Mouse (Mus musculus): Measurements from ENCODE around the gene En2. TPM values are rescaled to one million over a fixed set of nuclear protein-coding genes. Genes with fewer than 3 reads are reported as not detected.

The En2 gene
- polyA plus RNA-seq, 1 experiment from 2014 or later: 0.55 TPM

- H3K4me3 ChIP-seq (ENCODE audit: low read length): no peak overlapping the region
These were observed 26.0 kb downstream of the En2 start for GRCm38 (mm10) chr5:28191201-28192098.

GRCm38 (mm10) chr5:28192099-28192454 lies 26.6 kb downstream of the En2 start:
- no peaks in the 10 kb centered on the region for H3K9me3 ChIP-seq (ENCODE audit: control insufficient read depth, low read length)
- H3K4me2 ChIP-seq (ENCODE audit: low read length): no peak overlapping the region
- WGBS: 17% methylated on average over 4 of the region's 4 CpGs
- no peak for ATAC-seq
- H3K4me3 ChIP-seq (ENCODE audit: low read length): no peak overlapping the region
- peaks cover 5% of the 10 kb centered on the region; the same call in 1 of the 2 replicates for H3K4me1 ChIP-seq (ENCODE audit: control insufficient read depth, insufficient read depth, low read depth, low read length)
- no peaks in the 10 kb centered on the region for H3K36me3 ChIP-seq (ENCODE audit: control insufficient read depth, insufficient read depth, low read length)
- H3K9ac ChIP-seq (ENCODE audit: low read depth, low read length): no peak overlapping the region; the same call in 1 of the 2 replicates
- no peak overlapping the region for H3K27ac ChIP-seq (ENCODE audit: low read depth, low read length)
- no peaks in the 10 kb centered on the region for H3K27me3 ChIP-seq (replicated peaks; ENCODE audit: control insufficient read depth, insufficient read depth, low read length)

More at GRCm38 (mm10) chr5:28191201-28192098, 26.0 kb downstream of the En2 start:
- Histone ChIP-seq H3K4me2 (ENCODE audit: low read length) (no peak overlapping the region), H3K9ac (ENCODE audit: low read depth, low read length) (no peak overlapping the region; the same call in 1 of the 2 replicates), H3K9me3 (ENCODE audit: control insufficient read depth, low read length) (no peaks in the 10 kb centered on the region), H3K36me3 (ENCODE audit: control insufficient read depth, insufficient read depth, low read length) (no peaks in the 10 kb centered on the region), H3K4me1 (ENCODE audit: control insufficient read depth, insufficient read depth, low read depth, low read length) (peaks cover 5% of the 10 kb centered on the region; the same call in 1 of the 2 replicates), H3K27ac (ENCODE audit: low read depth, low read length) (peak overlapping the region; percentile 16; the same call in 1 of the 2 replicates), H3K27me3 (replicated peaks; ENCODE audit: control insufficient read depth, insufficient read depth, low read length) (no peaks in the 10 kb centered on the region)
- WGBS: 17% methylated on average over 3 of the region's 3 CpGs
- ATAC-seq: peak; percentile 56

DNA sequence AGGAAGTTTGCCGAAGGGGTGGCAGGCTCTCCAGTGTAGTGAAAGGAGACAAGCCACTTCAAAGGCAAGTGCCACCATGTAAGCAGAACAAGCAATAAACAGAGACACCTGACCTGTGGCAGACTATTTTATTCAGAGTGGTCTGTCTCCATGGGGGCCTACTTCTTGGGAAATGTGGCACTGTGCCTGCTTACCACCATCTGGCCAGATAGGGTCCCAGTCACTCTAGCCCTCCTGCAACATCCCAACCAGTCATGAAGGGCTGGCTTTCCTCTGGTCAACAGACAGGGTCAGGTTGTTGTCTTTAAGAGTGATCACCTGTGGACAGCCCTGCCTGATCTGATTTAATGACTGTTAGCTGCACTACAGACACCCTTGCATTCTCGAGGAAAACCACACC lies 30.0 kb downstream of the En2 start:
- H3K36me3 ChIP-seq (ENCODE audit: control insufficient read depth, insufficient read depth, low read length): no peaks in the 10 kb centered on the region
- no peak for ATAC-seq
- H3K27me3 ChIP-seq (replicated peaks; ENCODE audit: control insufficient read depth, insufficient read depth, low read length): no peaks in the 10 kb centered on the region
- H3K9ac ChIP-seq (ENCODE audit: low read depth, low read length): no peak overlapping the region
- 63% methylated on average over 2 of the region's 2 CpGs for WGBS
- H3K4me3 ChIP-seq (ENCODE audit: low read length): no peak overlapping the region
- H3K4me2 ChIP-seq (ENCODE audit: low read length): no peak overlapping the region
- peaks cover 5% of the 10 kb centered on the region; the same call in 1 of the 2 replicates for H3K4me1 ChIP-seq (ENCODE audit: control insufficient read depth, insufficient read depth, low read depth, low read length)
- no peaks in the 10 kb centered on the region for H3K9me3 ChIP-seq (ENCODE audit: control insufficient read depth, low read length)
- no peak overlapping the region for H3K27ac ChIP-seq (ENCODE audit: low read depth, low read length)

DNA sequence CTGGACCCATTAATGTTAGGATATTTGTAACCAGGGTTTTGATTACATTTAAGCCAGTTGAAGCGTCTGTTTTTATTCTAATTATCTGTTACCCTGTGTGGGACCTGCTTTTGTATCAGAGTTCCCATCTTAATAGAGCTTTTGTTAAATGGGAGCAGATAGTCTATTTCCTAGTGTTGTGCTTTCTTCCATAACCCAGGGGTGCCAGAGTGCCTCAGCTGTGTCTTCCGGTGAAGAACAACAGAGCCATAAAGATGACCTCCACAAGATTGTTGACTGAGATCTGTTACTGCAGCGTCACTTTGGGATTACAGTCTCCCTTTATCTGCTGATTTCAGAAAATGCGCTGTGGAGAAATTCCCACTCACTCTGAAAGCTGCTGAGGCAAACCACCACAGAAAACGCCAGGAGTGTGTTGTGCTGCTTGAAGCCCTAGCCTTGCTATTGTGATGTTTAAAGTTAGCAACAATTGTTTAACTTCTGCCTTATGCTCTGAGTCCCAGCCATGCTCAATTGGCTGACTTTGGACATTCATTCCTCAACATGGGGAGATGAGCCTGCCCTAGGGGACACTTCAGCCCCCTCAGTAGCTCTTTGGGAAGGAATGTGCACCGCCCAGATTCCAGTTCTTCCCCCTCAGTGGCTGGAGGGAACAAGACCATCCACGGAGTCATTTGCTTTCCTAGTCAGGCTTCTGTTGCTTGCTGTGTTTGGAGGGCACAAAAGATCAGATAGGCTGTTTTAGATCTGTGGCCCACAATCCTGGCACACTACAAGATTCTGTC lies 33.8 kb downstream of the En2 start:
- Histone ChIP-seq H3K9me3 (ENCODE audit: control insufficient read depth, low read length) (no peaks in the 10 kb centered on the region), H3K9ac (ENCODE audit: low read depth, low read length) (no peak overlapping the region), H3K4me2 (ENCODE audit: low read length) (no peak overlapping the region), H3K36me3 (ENCODE audit: control insufficient read depth, insufficient read depth, low read length) (no peaks in the 10 kb centered on the region), H3K4me3 (ENCODE audit: low read length) (no peak overlapping the region), H3K27me3 (replicated peaks; ENCODE audit: control insufficient read depth, insufficient read depth, low read length) (no peaks in the 10 kb centered on the region), H3K27ac (ENCODE audit: low read depth, low read length) (no peak overlapping the region), H3K4me1 (ENCODE audit: control insufficient read depth, insufficient read depth, low read depth, low read length) (no peaks in the 10 kb centered on the region)
- WGBS: 38% methylated on average over 7 of the region's 7 CpGs
- no peak for ATAC-seq

DNA sequence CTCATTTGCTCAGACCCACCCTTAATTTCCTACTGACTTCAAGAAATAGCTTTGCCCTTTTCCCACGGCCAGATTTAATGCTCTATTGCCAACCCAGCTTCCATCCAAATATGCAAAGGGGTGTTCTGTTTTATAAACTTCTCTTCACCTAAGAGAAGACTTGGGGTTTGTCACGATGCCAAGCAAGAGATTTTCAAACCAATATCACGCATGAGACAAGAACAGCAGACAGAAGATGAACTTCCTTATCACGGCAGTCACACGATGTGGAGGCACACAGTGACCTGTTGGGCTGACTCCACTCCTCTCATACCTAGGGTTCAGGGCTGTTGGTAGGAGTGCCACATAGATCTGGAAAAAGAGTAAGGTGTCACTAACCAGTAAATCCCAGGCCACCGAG lies 37.6 kb downstream of the En2 start:
- Histone ChIP-seq H3K36me3 (ENCODE audit: control insufficient read depth, insufficient read depth, low read length) (no peaks in the 10 kb centered on the region), H3K27me3 (replicated peaks; ENCODE audit: control insufficient read depth, insufficient read depth, low read length) (peaks cover 6% of the 10 kb centered on the region; the same call in 1 of the 2 replicates), H3K9me3 (ENCODE audit: control insufficient read depth, low read length) (no peaks in the 10 kb centered on the region), H3K27ac (ENCODE audit: low read depth, low read length) (no peak overlapping the region), H3K4me2 (ENCODE audit: low read length) (no peak overlapping the region), H3K4me1 (ENCODE audit: control insufficient read depth, insufficient read depth, low read depth, low read length) (no peaks in the 10 kb centered on the region), H3K4me3 (ENCODE audit: low read length) (no peak overlapping the region), H3K9ac (ENCODE audit: low read depth, low read length) (no peak overlapping the region)
- ATAC-seq: no peak
- 76% methylated on average over 6 of the region's 6 CpGs for WGBS

- ATAC-seq: no peak
- Histone ChIP-seq H3K4me3 (ENCODE audit: low read length) (no peak overlapping the region), H3K4me2 (ENCODE audit: low read length) (no peak overlapping the region), H3K36me3 (ENCODE audit: control insufficient read depth, insufficient read depth, low read length) (no peaks in the 10 kb centered on the region), H3K27ac (ENCODE audit: low read depth, low read length) (no peak overlapping the region), H3K9ac (ENCODE audit: low read depth, low read length) (no peak overlapping the region), H3K4me1 (ENCODE audit: control insufficient read depth, insufficient read depth, low read depth, low read length) (peaks cover 3% of the 10 kb centered on the region), H3K27me3 (replicated peaks; ENCODE audit: control insufficient read depth, insufficient read depth, low read length) (peaks cover 15% of the 10 kb centered on the region), H3K9me3 (ENCODE audit: control insufficient read depth, low read length) (no peaks in the 10 kb centered on the region)
- 82% methylated on average over 2 of the region's 2 CpGs for WGBS
These were observed 39.2 kb downstream of the En2 start for GRCm38 (mm10) chr5:28204678-28205077.

- no peaks in the 10 kb centered on the region for H3K9me3 ChIP-seq (ENCODE audit: control insufficient read depth, low read length)
- H3K27ac ChIP-seq (ENCODE audit: low read depth, low read length): no peak overlapping the region
- H3K27me3 ChIP-seq (replicated peaks; ENCODE audit: control insufficient read depth, insufficient read depth, low read length): peaks cover 20% of the 10 kb centered on the region
- no peak overlapping the region; the same call in 1 of the 2 replicates for H3K4me2 ChIP-seq (ENCODE audit: low read length)
- WGBS: 60% methylated on average over 4 of the region's 4 CpGs
- ATAC-seq: no peak
- H3K36me3 ChIP-seq (ENCODE audit: control insufficient read depth, insufficient read depth, low read length): no peaks in the 10 kb centered on the region
- no peak overlapping the region for H3K9ac ChIP-seq (ENCODE audit: low read depth, low read length)
- peaks cover 9% of the 10 kb centered on the region for H3K4me1 ChIP-seq (ENCODE audit: control insufficient read depth, insufficient read depth, low read depth, low read length)
- no peak overlapping the region for H3K4me3 ChIP-seq (ENCODE audit: low read length)
These were observed 41.0 kb downstream of the En2 start for GRCm38 (mm10) chr5:28206448-28206847.

- no peaks in the 10 kb centered on the region for H3K36me3 ChIP-seq (ENCODE audit: control insufficient read depth, insufficient read depth, low read length)
- no peak for ATAC-seq
- H3K27me3 ChIP-seq (replicated peaks; ENCODE audit: control insufficient read depth, insufficient read depth, low read length): peaks cover 23% of the 10 kb centered on the region
- H3K9ac ChIP-seq (ENCODE audit: low read depth, low read length): no peak overlapping the region
- H3K4me1 ChIP-seq (ENCODE audit: control insufficient read depth, insufficient read depth, low read depth, low read length): peaks cover 9% of the 10 kb centered on the region
- no peaks in the 10 kb centered on the region for H3K9me3 ChIP-seq (ENCODE audit: control insufficient read depth, low read length)
- no peak overlapping the region for H3K27ac ChIP-seq (ENCODE audit: low read depth, low read length)
- H3K4me3 ChIP-seq (ENCODE audit: low read length): no peak overlapping the region
- H3K4me2 ChIP-seq (ENCODE audit: low read length): no peak overlapping the region
- 58% methylated on average over 4 of the region's 4 CpGs for WGBS
These were observed 41.5 kb downstream of the En2 start for GRCm38 (mm10) chr5:28207043-28207442.

All from hindbrain, embryonic 16.5 days (tissue).